Mouse (Mus musculus) gastrocnemius, postnatal 4 days (tissue): Measurements from ENCODE around the gene Gadd45gip1. TPM values are rescaled to one million over a fixed set of nuclear protein-coding genes. Genes with fewer than 3 reads are reported as not detected.
"Not testable (repeated sequence)": the region's sequence is repeated elsewhere in the genome, so short reads cannot be mapped to it uniquely, and the experiment has no call there.

Source experiments
- DNase-seq, 2 experiments: peaks; one replicate each; pipeline ENCODE4 v3.0.0; 2021 to 2022; ENCODE audit warnings: low spot score in 2 of 2, mixed read lengths in 2 of 2
- total RNA-seq, 2 experiments: library from RNA; stranded (reverse); gene quantifications; 2 replicates each; pipeline ENCODE4 v1.2.3; 2021

Gadd45gip1 gene
- total RNA-seq, 2 experiments from 2014 or later, result 33.3 to 36.0 TPM

- DNase-seq, result no peak
Measured at GRCm38 (mm10) chr8:84825636-84826035, 5.7 kb upstream of the Gadd45gip1 start.

GRCm38 (mm10) chr8:84826518-84826917, 4.8 kb upstream of the Gadd45gip1 start:
- DNase-seq, result not testable (repeated sequence)

GRCm38 (mm10) chr8:84832034-84832717, 854 bp downstream of the Gadd45gip1 start:
- peak; percentile 62 to 84 for DNase-seq

GRCm38 (mm10) chr8:84832759-84833742, 1.7 kb downstream of the Gadd45gip1 start:
- no peak for DNase-seq

- DNase-seq, result no peak
Measured at GRCm38 (mm10) chr8:84834002-84834865, 2.9 kb downstream of the Gadd45gip1 start.

- peak; percentile 67 to 71 for DNase-seq
Measured at GRCm38 (mm10) chr8:84834866-84835855, 3.8 kb downstream of the Gadd45gip1 start.

- no peak for DNase-seq
Measured at GRCm38 (mm10) chr8:84837149-84837911, 6.0 kb downstream of the Gadd45gip1 start.

- no peak for DNase-seq
Measured at GRCm38 (mm10) chr8:84837912-84838470, 6.7 kb downstream of the Gadd45gip1 start.

GRCm38 (mm10) chr8:84838513-84838912, 7.2 kb downstream of the Gadd45gip1 start:
- DNase-seq, result no peak

- no peak for DNase-seq
Measured at GRCm38 (mm10) chr8:84839411-84839810, 8.1 kb downstream of the Gadd45gip1 start.

- DNase-seq, result no peak
Measured at GRCm38 (mm10) chr8:84839875-84840247, 8.5 kb downstream of the Gadd45gip1 start.

GRCm38 (mm10) chr8:84840248-84840999, 9.1 kb downstream of the Gadd45gip1 start, which contains the start of gene Rad23a:
Gene Rad23a (minus strand): TSS chr8:84840665.
- DNase-seq, result peak; percentile 79 to 90

- no peak for DNase-seq
Measured at GRCm38 (mm10) chr8:84841514-84841913, 10.2 kb downstream of the Gadd45gip1 start.

- DNase-seq, result no peak
Measured at GRCm38 (mm10) chr8:84844397-84845070, 13.2 kb downstream of the Gadd45gip1 start.

GRCm38 (mm10) chr8:84845355-84846093, 14.2 kb downstream of the Gadd45gip1 start:
- peak in 1 of 2 experiments; percentile 61 for DNase-seq

- no peak for DNase-seq
Measured at GRCm38 (mm10) chr8:84846094-84846721, 14.9 kb downstream of the Gadd45gip1 start.
